Mouse (Mus musculus) liver, postnatal 0 days (tissue): ENCODE results near the gene Arhgef12. TPM values are rescaled to one million over a fixed set of nuclear protein-coding genes. Genes with fewer than 3 reads are reported as not detected.

ENCODE experiments used
- ATAC-seq: fragments of 200-750 bp; cut with Nextera tagmentation; 2 replicates; pipeline ENCODE4 v1.8.0; 2017; ENCODE audit warnings: mild to moderate bottlenecking, moderate library complexity
- DNase-seq: peaks from one replicate; pipeline ENCODE4 v3.0.0-alpha.2; 2016
- H3K27ac ChIP-seq: fragments of 300-500 bp; sonication (generic); 2 replicates; pipeline ENCODE4 v1.5.1; 2014; ENCODE audit warnings: antibody characterized with exemption, moderate library complexity, mild to moderate bottlenecking, low read depth
- H3K27me3 ChIP-seq: fragments of 300-500 bp; sonication (generic); 2 replicates; pipeline ENCODE4 v1.6.1; 2014; ENCODE audit warnings: low read length, control low read depth, mixed read lengths; ENCODE audit not compliant: insufficient read depth
- H3K36me3 ChIP-seq: fragments of 300-500 bp; sonication (generic); replicated peaks from 2 replicates; pipeline ENCODE4 v1.6.1; 2014; ENCODE audit warnings: mild to moderate bottlenecking, control low read depth, low read length, moderate library complexity, mixed read lengths; ENCODE audit not compliant: insufficient read depth
- H3K4me1 ChIP-seq: fragments of 300-500 bp; sonication (generic); 2 replicates; pipeline ENCODE4 v1.6.1; 2014; ENCODE audit warnings: antibody characterized with exemption, mild to moderate bottlenecking, control low read depth; ENCODE audit not compliant: insufficient read depth
- H3K4me2 ChIP-seq: fragments of 300-500 bp; sonication (generic); 2 replicates; pipeline ENCODE4 v1.6.1; 2014; ENCODE audit warnings: low read depth, mild to moderate bottlenecking, low read length, moderate library complexity, mixed read lengths
- H3K4me3 ChIP-seq: fragments of 300-500 bp; sonication (generic); 2 replicates; pipeline ENCODE4 v1.5.1; 2014; ENCODE audit warnings: low read depth, low read length
- H3K9ac ChIP-seq: fragments of 300-500 bp; sonication (generic); replicated peaks from 2 replicates; pipeline ENCODE4 v1.6.1; 2014; ENCODE audit warnings: mild to moderate bottlenecking, moderate library complexity
- H3K9me3 ChIP-seq: fragments of 300-500 bp; sonication (generic); 2 replicates; pipeline ENCODE4 v1.6.1; 2016; ENCODE audit warnings: mild to moderate bottlenecking, control low read depth, low read length, mixed read lengths
- CTCF ChIP-seq: sonication (generic); IDR thresholded peaks from 2 replicates; pipeline ENCODE4 v1.5.1; 2016; ENCODE audit warnings: antibody characterized with exemption, low read depth
- EP300 ChIP-seq: IDR thresholded peaks from 2 replicates; pipeline ENCODE4 v1.6.1; 2016; ENCODE audit warnings: antibody characterized with exemption, low read depth, mild to moderate bottlenecking
- WGBS: fragments of 180-500 bp; shearing (Covaris S2); extraction: QIAGEN DNeasy Blood & Tissue Kit; methylation state at CpG from one replicate; pipeline ENCODE4 v1.1.7; 2014; ENCODE audit not compliant: insufficient replicate concordance; 5-methylcytosine and 5-hydroxymethylcytosine counted together
- polyA plus RNA-seq: library from polyadenylated mRNA; unstranded; fragments of >200 nt; fragmentation: Nextera tagmentation; extraction: Ambion mirVana; gene quantifications from 2 replicates; pipeline ENCODE4 v1.2.1, GENCODE M21; 2015

Gene Arhgef12
- polyA plus RNA-seq, 1 experiment from 2014 or later, result 4.8 TPM

DNA sequence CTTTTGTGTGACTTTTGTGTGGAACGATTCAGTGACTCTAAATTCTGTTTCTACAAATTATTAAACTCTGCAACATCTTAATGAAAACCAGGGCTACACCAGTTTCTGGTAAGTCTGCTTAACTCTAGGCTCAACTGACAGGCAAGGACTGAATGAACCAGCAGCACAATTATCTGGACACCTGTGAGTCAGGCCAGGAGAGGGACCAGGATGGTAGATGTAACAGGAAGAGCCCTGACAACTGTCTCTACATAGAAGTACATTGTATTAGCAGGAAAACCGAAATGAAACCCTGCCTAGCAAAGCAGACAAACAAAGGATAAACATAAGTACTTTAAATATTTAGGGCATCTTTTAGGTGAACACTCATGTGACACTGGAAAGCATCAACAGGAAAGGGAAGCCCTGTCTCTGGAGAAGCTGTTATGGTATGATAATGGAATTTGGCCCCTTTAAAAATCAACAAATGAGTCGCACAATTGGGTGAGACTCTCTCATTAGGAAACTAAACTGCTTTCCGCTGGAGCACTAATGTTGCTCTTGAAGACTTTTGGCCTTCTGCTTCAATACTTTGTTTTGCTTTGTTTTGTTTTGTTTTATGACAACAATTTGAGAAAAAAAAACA is 3.3 kb downstream of the Arhgef12 start:
- H3K27me3 ChIP-seq, result no peaks in the 10 kb centered on the region
- ATAC-seq (no peak), DNase-seq (no peak)
- TF ChIP-seq CTCF (no peak), EP300 (no peak)
- H3K27ac ChIP-seq, result peak overlapping the region; percentile 98
- WGBS, result 28% methylated on average over 4 of the region's 4 CpGs
- H3K4me3 ChIP-seq, result peak overlapping the region; percentile 87
- peak overlapping the region; percentile 85 for H3K4me2 ChIP-seq
- H3K9ac ChIP-seq, result peak overlapping the region; percentile 92
- peaks cover 17% of the 10 kb centered on the region for H3K4me1 ChIP-seq
- no peaks in the 10 kb centered on the region for H3K9me3 ChIP-seq
- H3K36me3 ChIP-seq, result no peaks in the 10 kb centered on the region

- TF ChIP-seq CTCF, result no peak
- no peak for TF ChIP-seq EP300
- Histone ChIP-seq H3K4me1 (peaks cover 17% of the 10 kb centered on the region), H3K27ac (peak overlapping the region; percentile 98), H3K9me3 (no peaks in the 10 kb centered on the region), H3K9ac (peak overlapping the region; percentile 92), H3K27me3 (no peaks in the 10 kb centered on the region), H3K36me3 (no peaks in the 10 kb centered on the region), H3K4me2 (peak overlapping the region; percentile 85), H3K4me3 (peak overlapping the region; percentile 87)
- no peak for DNase-seq
- 56% methylated on average over 2 of the region's 2 CpGs for WGBS
- no peak for ATAC-seq
These were observed 4.1 kb downstream of the Arhgef12 start for GRCm38 (mm10) chr9:43102931-43103330.

DNA sequence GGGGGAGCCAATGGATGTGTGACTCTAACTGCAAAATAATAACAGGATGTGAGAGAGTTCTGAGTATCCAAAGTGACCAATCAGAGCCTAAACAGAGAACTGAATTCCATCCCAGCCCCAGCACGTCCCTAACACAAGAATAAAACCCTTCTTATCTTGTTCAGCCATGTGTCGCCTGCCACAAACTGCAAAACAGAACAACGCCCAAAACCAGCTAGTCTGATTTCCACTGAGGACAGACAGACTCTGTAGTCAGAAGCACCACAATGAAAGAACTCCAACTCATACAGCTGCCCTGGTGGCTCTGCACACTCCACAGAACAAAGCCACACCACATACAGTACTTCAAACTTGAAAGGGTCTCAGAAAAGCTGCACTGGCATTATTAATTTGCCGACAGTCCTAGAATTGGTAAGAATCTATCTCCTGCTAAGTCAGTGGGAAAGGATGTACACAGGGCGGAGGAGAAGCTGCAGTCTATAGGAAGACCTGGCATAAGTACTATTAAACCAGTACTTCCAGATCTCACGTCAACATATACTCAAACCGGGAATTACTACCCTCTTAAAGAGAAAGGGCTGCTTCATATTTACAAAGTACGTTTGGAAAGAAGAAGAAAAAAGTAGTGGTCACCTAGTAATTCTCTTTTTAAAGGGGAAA is 5.0 kb downstream of the Arhgef12 start:
- no peaks in the 10 kb centered on the region for H3K9me3 ChIP-seq
- peak overlapping the region; percentile 98 for H3K27ac ChIP-seq
- peaks cover 19% of the 10 kb centered on the region for H3K4me1 ChIP-seq
- H3K27me3 ChIP-seq, result no peaks in the 10 kb centered on the region
- DNase-seq (peak; percentile 60), ATAC-seq (peak; percentile 72)
- WGBS, result 39% methylated on average over 8 of the region's 8 CpGs
- H3K36me3 ChIP-seq, result no peaks in the 10 kb centered on the region
- peak overlapping the region; percentile 85 for H3K4me2 ChIP-seq
- peak overlapping the region; percentile 92 for H3K9ac ChIP-seq
- TF ChIP-seq EP300, result peak; percentile 95
- no peak for TF ChIP-seq CTCF
- peak overlapping the region; percentile 87 for H3K4me3 ChIP-seq

DNA sequence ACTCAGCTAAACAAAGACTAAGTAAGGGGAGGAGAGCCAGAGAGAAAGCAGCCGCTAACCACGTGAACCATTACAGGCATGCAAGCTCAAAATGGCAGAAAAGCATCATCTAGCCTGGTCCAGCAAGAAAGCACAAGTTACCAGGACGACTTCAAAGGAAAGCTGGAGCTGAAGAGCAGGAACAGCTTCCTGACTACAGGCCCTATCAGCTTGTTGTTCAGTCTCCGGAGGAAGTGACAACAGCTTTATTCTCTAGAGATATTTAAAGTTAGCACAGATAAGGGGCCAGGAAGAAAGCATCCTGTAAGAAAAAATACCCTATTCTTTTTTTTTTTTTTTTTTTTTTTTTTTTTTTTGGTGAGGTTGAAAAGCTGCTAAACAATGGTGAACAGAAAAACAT is 8.1 kb downstream of the Arhgef12 start:
- H3K27me3 ChIP-seq, result no peaks in the 10 kb centered on the region
- ATAC-seq (no peak), DNase-seq (no peak)
- TF ChIP-seq CTCF (no peak), EP300 (no peak)
- no peak overlapping the region for H3K4me3 ChIP-seq
- H3K4me1 ChIP-seq, result peaks cover 34% of the 10 kb centered on the region
- no peaks in the 10 kb centered on the region for H3K9me3 ChIP-seq
- no peak overlapping the region for H3K9ac ChIP-seq
- H3K27ac ChIP-seq, result no peak overlapping the region
- H3K36me3 ChIP-seq, result no peaks in the 10 kb centered on the region
- 30% methylated on average over 4 of the region's 4 CpGs for WGBS
- no peak overlapping the region for H3K4me2 ChIP-seq

DNA sequence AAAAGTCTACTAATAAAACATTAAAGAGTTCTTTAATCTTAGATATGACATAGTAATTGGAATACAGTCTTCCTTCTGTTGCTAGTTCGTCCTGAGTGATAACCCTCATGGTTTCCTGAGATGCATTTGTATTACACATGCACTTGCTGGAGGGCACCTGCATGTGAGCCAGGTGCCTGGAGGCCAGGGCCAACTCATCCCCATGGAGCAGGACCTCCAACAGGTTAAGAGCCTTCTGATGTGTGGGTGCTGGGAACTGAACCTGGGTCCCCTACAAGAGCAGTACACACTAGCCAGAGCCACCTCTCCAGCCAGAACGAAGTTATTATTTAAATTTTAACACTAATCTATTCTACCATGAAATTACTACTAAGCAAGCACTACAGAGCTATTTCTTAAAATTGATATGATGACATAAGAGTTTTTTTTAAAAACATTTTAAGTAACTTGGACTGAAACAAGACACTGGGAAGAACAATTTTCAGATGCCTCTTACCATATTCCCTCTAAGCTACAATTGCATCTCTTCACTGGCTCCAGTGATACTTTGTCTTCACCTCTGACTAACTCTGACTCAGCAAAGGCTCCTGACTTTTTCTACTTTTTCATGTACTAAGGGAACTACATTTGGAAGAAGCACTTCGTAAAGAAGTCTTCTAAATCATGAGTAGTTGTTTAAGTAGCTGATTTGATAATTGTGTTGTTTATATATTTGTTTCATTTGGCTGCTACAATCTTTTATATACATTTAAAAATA is 9.1 kb downstream of the Arhgef12 start:
- Histone ChIP-seq H3K4me2 (no peak overlapping the region), H3K4me1 (peaks cover 31% of the 10 kb centered on the region), H3K27me3 (no peaks in the 10 kb centered on the region), H3K9ac (no peak overlapping the region), H3K9me3 (no peaks in the 10 kb centered on the region), H3K4me3 (no peak overlapping the region), H3K36me3 (no peaks in the 10 kb centered on the region), H3K27ac (no peak overlapping the region)
- WGBS, result 81% methylated on average over 3 of the region's 3 CpGs
- ATAC-seq (no peak), DNase-seq (no peak)
- TF ChIP-seq EP300 (no peak), CTCF (no peak)

DNA sequence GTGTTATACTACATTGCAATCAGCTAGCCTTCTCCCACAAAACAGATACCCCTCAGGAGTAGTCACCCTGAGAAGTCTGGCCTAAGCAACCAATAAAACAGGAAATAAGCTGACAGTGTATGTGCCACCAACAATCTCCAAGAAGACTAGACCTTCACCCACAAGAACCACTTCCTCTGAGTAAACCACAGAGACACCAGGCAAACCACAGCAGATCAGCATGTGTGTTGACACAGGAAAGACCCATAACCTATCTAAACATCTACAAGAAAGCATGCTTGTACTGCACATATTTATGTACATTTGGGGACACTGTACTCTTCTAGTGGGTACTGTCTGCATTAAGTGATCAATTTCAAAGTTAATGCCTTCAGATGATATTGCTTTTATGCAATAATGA is 10.7 kb downstream of the Arhgef12 start:
- Histone ChIP-seq H3K4me3 (no peak overlapping the region), H3K27me3 (no peaks in the 10 kb centered on the region), H3K36me3 (no peaks in the 10 kb centered on the region), H3K9ac (no peak overlapping the region), H3K4me1 (peaks cover 31% of the 10 kb centered on the region), H3K4me2 (no peak overlapping the region), H3K9me3 (no peaks in the 10 kb centered on the region), H3K27ac (no peak overlapping the region)
- no peak for ATAC-seq
- no peak for DNase-seq
- TF ChIP-seq CTCF (no peak), EP300 (peak; percentile 8; the same call in 1 of the 2 replicates)
